10 mouse cellular contexts compared by ENCODE assay signal in genomic region chr2:24905653-24906155, GRCm38 (mm10). TPM values are rescaled to one million over a fixed set of nuclear protein-coding genes. Genes with fewer than 3 reads are reported as not detected.
DNase-seq lines count a peak whose midpoint lies in the region; ATAC-seq and TF ChIP-seq lines count a peak whose summit lies in the region.
"Had no signal": no experiment of that assay in that cellular context is flagged by ENCODE, and none has a peak within 500 bp of the region (broad histone marks: within the 10 kb centered on the region; RNA-seq: fewer than 3 reads in every experiment).

No protein-coding gene starts in this region.

- 24% methylated on average over 2 of the region's 2 CpGs for WGBS in intestine, embryonic 14.5 days
- 10% methylated on average over 2 of the region's 2 CpGs for WGBS in intestine, postnatal 0 days
- 31% methylated on average over 2 of the region's 2 CpGs for WGBS in hindbrain, embryonic 10.5 days
- WGBS in liver, embryonic 12.5 days (ENCODE audit: insufficient replicate concordance), result 19% methylated on average over 2 of the region's 2 CpGs

- no peak for ATAC-seq in intestine, embryonic 14.5 days (replicated peaks; ENCODE audit: low FRiP score, low TSS enrichment, low read depth)
- ATAC-seq in intestine, postnatal 0 days, result no peak
- ATAC-seq in liver, embryonic 12.5 days, result no peak

- H3K36me3 ChIP-seq in intestine, embryonic 14.5 days (ENCODE audit: control insufficient read depth, insufficient read depth, low read length), result no peaks in the 10 kb centered on the region
- H3K36me3 ChIP-seq in intestine, postnatal 0 days (ENCODE audit: control insufficient read depth, insufficient read depth), result no peaks in the 10 kb centered on the region
- H3K36me3 ChIP-seq in hindbrain, embryonic 10.5 days, result peaks cover 8% of the 10 kb centered on the region
- H3K36me3 ChIP-seq in myocyte (ENCODE audit: control insufficient read depth, insufficient read depth), result no peaks in the 10 kb centered on the region
- no peaks in the 10 kb centered on the region for H3K36me3 ChIP-seq in liver, embryonic 12.5 days

- no peak overlapping the region for H3K4me2 ChIP-seq in intestine, embryonic 14.5 days (ENCODE audit: low read length)
- no peak overlapping the region for H3K4me2 ChIP-seq in intestine, postnatal 0 days (replicated peaks; ENCODE audit: low read depth)
- peak overlapping the region; percentile 31 for H3K4me2 ChIP-seq in myocyte (ENCODE audit: low read depth)
- H3K4me2 ChIP-seq in liver, embryonic 12.5 days, result no peak overlapping the region

- no peak for DNase-seq in intestine, embryonic 14.5 days (ENCODE audit: low spot score)
- peak; percentile 27 for DNase-seq in brain, adult 2 months (ENCODE audit: low read depth, low spot score)
- DNase-seq in hindbrain, embryonic 10.5 days (ENCODE audit: low spot score), result no peak
- no peak for DNase-seq in thymus, postnatal 36 days
- DNase-seq in frontal cortex, adult 2 months (ENCODE audit: extremely low spot score in 1 of 2, low spot score in 1 of 2), result no peak
- DNase-seq: cerebellum, postnatal 14 days; kidney, adult 2 months had no signal

- H3K9ac ChIP-seq in intestine, embryonic 14.5 days (ENCODE audit: low read length), result no peak overlapping the region
- H3K9ac ChIP-seq in intestine, postnatal 0 days (ENCODE audit: low read depth, low read length), result no peak overlapping the region
- H3K9ac ChIP-seq in liver, embryonic 12.5 days, result no peak overlapping the region

- H3K27ac ChIP-seq in intestine, embryonic 14.5 days (ENCODE audit: low read depth), result peak overlapping the region; percentile 33; the same call in 1 of the 2 replicates
- H3K27ac ChIP-seq in intestine, postnatal 0 days (ENCODE audit: low read depth, low read length), result no peak overlapping the region
- peak overlapping the region; percentile 78 for H3K27ac ChIP-seq in hindbrain, embryonic 10.5 days
- no peak overlapping the region; the same call in 1 of the 2 replicates for H3K27ac ChIP-seq in liver, embryonic 12.5 days

- peaks cover 32% of the 10 kb centered on the region for H3K4me1 ChIP-seq in intestine, embryonic 14.5 days (replicated peaks; ENCODE audit: control insufficient read depth, insufficient read depth, low read length)
- no peaks in the 10 kb centered on the region for H3K4me1 ChIP-seq in intestine, postnatal 0 days (replicated peaks; ENCODE audit: control insufficient read depth, insufficient read depth, low read length)
- peaks cover 29% of the 10 kb centered on the region for H3K4me1 ChIP-seq in hindbrain, embryonic 10.5 days (replicated peaks)
- H3K4me1 ChIP-seq in liver, embryonic 12.5 days, result peaks cover 46% of the 10 kb centered on the region

- TF ChIP-seq CTCF in intestine, postnatal 0 days (IDR thresholded peaks at IDR 0.05; ENCODE audit: low read depth), result no peak

- H3K9me3 ChIP-seq in intestine, embryonic 14.5 days (ENCODE audit: control insufficient read depth, low read length), result no peaks in the 10 kb centered on the region
- no peaks in the 10 kb centered on the region for H3K9me3 ChIP-seq in intestine, postnatal 0 days (ENCODE audit: control insufficient read depth)
- no peaks in the 10 kb centered on the region for H3K9me3 ChIP-seq in hindbrain, embryonic 10.5 days
- H3K9me3 ChIP-seq in liver, embryonic 12.5 days (replicated peaks), result no peaks in the 10 kb centered on the region

- H3K4me3 ChIP-seq in intestine, embryonic 14.5 days (ENCODE audit: low read depth, low read length), result no peak overlapping the region
- no peak overlapping the region for H3K4me3 ChIP-seq in intestine, postnatal 0 days (ENCODE audit: low read depth, low read length)
- peak overlapping the region; percentile 20; the same call in 1 of the 2 replicates for H3K4me3 ChIP-seq in hindbrain, embryonic 10.5 days
- no peak overlapping the region for H3K4me3 ChIP-seq in myocyte
- no peak overlapping the region for H3K4me3 ChIP-seq in liver, embryonic 12.5 days

- peaks cover 100% of the 10 kb centered on the region for H3K79me2 ChIP-seq in myocyte (ENCODE audit: control insufficient read depth, insufficient read depth)

- no peak overlapping the region for H3ac ChIP-seq in myocyte (ENCODE audit: control insufficient read depth, insufficient read length)

- TF ChIP-seq POLR2A in myocyte (IDR thresholded peaks at IDR 0.05; ENCODE audit: insufficient read length, low read depth), result no peak

- no peaks in the 10 kb centered on the region for H3K27me3 ChIP-seq in intestine, embryonic 14.5 days (replicated peaks; ENCODE audit: control insufficient read depth, insufficient read depth, low read length)
- H3K27me3 ChIP-seq in intestine, postnatal 0 days (replicated peaks; ENCODE audit: control insufficient read depth, insufficient read depth, low read length), result no peaks in the 10 kb centered on the region
- no peaks in the 10 kb centered on the region for H3K27me3 ChIP-seq in hindbrain, embryonic 10.5 days (ENCODE audit: insufficient read depth, poor library complexity, severe bottlenecking)
- H3K27me3 ChIP-seq in myocyte (ENCODE audit: control insufficient read depth, insufficient read depth, insufficient read length), result no peaks in the 10 kb centered on the region
- no peaks in the 10 kb centered on the region for H3K27me3 ChIP-seq in liver, embryonic 12.5 days (replicated peaks)

TF ChIP-seq in myocyte, 11 proteins besides CTCF, POLR2A, EP300 and RAD21:
- TF ChIP-seq E2F4 (IDR thresholded peaks at IDR 0.05; ENCODE audit: insufficient read depth) (no peak), USF1 (IDR thresholded peaks at IDR 0.05; ENCODE audit: low read depth) (no peak), CEBPB (IDR thresholded peaks at IDR 0.05; ENCODE audit: insufficient read depth, poor library complexity, severe bottlenecking) (no peak), MYOD1 (IDR thresholded peaks at IDR 0.05; ENCODE audit: control insufficient read depth in 1 of 3, insufficient read length in 2 of 3, low read depth in 2 of 3) (no peak), REST (IDR thresholded peaks at IDR 0.05; ENCODE audit: insufficient read depth, insufficient read length) (no peak), SRF (IDR thresholded peaks at IDR 0.05; ENCODE audit: control insufficient read depth, insufficient read length, low read depth) (no peak), TCF12 (IDR thresholded peaks at IDR 0.05; ENCODE audit: insufficient read depth, poor library complexity, severe bottlenecking) (no peak)

RNA-seq across cellular contexts. Expression of gene Ehmt1, which starts 13.7 kb away (rescaled TPM):
- polyA plus RNA-seq in intestine, embryonic 14.5 days (2014; fragmentation: Nextera tagmentation; extraction: Ambion mirVana), result 83.0 and 85.5 TPM in 2 replicates
- polyA plus RNA-seq in intestine, postnatal 0 days (2015; fragmentation: Nextera tagmentation; extraction: Ambion mirVana), result 19.8 and 21.6 TPM in 2 replicates
- 119 and 145 TPM in 2 replicates for polyA plus RNA-seq in hindbrain, embryonic 10.5 days (2016; fragmentation: Nextera tagmentation; extraction: Ambion mirVana)
- polyA plus RNA-seq in myocyte (2012; fragmentation: generic; extraction: Trizol), result 14.8 TPM
- polyA plus RNA-seq in liver, embryonic 12.5 days (2016; fragmentation: Nextera tagmentation; extraction: Ambion mirVana), result 30.7 and 31.7 TPM in 2 replicates
- 66.2 and 66.4 TPM in 2 replicates for polyA plus RNA-seq in frontal cortex, adult 2 months (2012; rRNA removed)

RNA-seq across cellular contexts. Expression of gene Arrdc1, which starts 29.3 kb away (rescaled TPM):
- 66.2 and 72.8 TPM in 2 replicates for polyA plus RNA-seq in intestine, embryonic 14.5 days (2014; fragmentation: Nextera tagmentation; extraction: Ambion mirVana)
- 66.6 and 68.4 TPM in 2 replicates for polyA plus RNA-seq in intestine, postnatal 0 days (2015; fragmentation: Nextera tagmentation; extraction: Ambion mirVana)
- polyA plus RNA-seq in hindbrain, embryonic 10.5 days (2016; fragmentation: Nextera tagmentation; extraction: Ambion mirVana), result 19.4 and 20.6 TPM in 2 replicates
- 4.8 TPM for polyA plus RNA-seq in myocyte (2012; fragmentation: generic; extraction: Trizol)
- 20.2 and 21.8 TPM in 2 replicates for polyA plus RNA-seq in liver, embryonic 12.5 days (2016; fragmentation: Nextera tagmentation; extraction: Ambion mirVana)
- polyA plus RNA-seq in frontal cortex, adult 2 months (2012; rRNA removed), result 30.8 and 37.2 TPM in 2 replicates

RNA-seq across cellular contexts. Expression of gene Zmynd19, which starts 43.9 kb away (rescaled TPM):
- polyA plus RNA-seq in intestine, embryonic 14.5 days (2014; fragmentation: Nextera tagmentation; extraction: Ambion mirVana), result 13.0 and 18.1 TPM in 2 replicates
- polyA plus RNA-seq in intestine, postnatal 0 days (2015; fragmentation: Nextera tagmentation; extraction: Ambion mirVana), result 5.0 and 5.2 TPM in 2 replicates
- polyA plus RNA-seq in hindbrain, embryonic 10.5 days (2016; fragmentation: Nextera tagmentation; extraction: Ambion mirVana), result 24.0 and 27.6 TPM in 2 replicates
- 21.7 TPM for polyA plus RNA-seq in myocyte (2012; fragmentation: generic; extraction: Trizol)
- 19.8 and 24.0 TPM in 2 replicates for polyA plus RNA-seq in liver, embryonic 12.5 days (2016; fragmentation: Nextera tagmentation; extraction: Ambion mirVana)
- 19.4 and 22.6 TPM in 2 replicates for polyA plus RNA-seq in frontal cortex, adult 2 months (2012; rRNA removed)

RNA-seq across cellular contexts. Expression of gene Dph7, which starts 56.5 kb away (rescaled TPM):
- 22.9 and 25.6 TPM in 2 replicates for polyA plus RNA-seq in intestine, embryonic 14.5 days (2014; fragmentation: Nextera tagmentation; extraction: Ambion mirVana)
- 7.2 and 8.7 TPM in 2 replicates for polyA plus RNA-seq in intestine, postnatal 0 days (2015; fragmentation: Nextera tagmentation; extraction: Ambion mirVana)
- polyA plus RNA-seq in hindbrain, embryonic 10.5 days (2016; fragmentation: Nextera tagmentation; extraction: Ambion mirVana), result 30.8 and 35.5 TPM in 2 replicates
- 11.7 TPM for polyA plus RNA-seq in myocyte (2012; fragmentation: generic; extraction: Trizol)
- polyA plus RNA-seq in liver, embryonic 12.5 days (2016; fragmentation: Nextera tagmentation; extraction: Ambion mirVana), result 14.5 and 16.6 TPM in 2 replicates
- 36.3 and 36.4 TPM in 2 replicates for polyA plus RNA-seq in frontal cortex, adult 2 months (2012; rRNA removed)

Comparison
In these comparisons a context has a peak if more than half of its experiments do, and no peak if none do; other contexts are left out.
1. H3K27ac ChIP-seq: peak in intestine, embryonic 14.5 days (single experiment) and hindbrain, embryonic 10.5 days (single experiment); none in intestine, postnatal 0 days (single experiment) and liver, embryonic 12.5 days (single experiment).